Mouse (Mus musculus) heart, postnatal 0 days (tissue): ENCODE data around the gene Defb43.

ENCODE experiments used
- CTCF ChIP-seq: IDR thresholded peaks from 2 replicates; pipeline ENCODE4 v1.5.1; 2016; ENCODE audit warnings: antibody characterized with exemption, control low read depth, low read depth
- EP300 ChIP-seq: IDR thresholded peaks from 2 replicates; pipeline ENCODE4 v1.6.1; 2016; ENCODE audit warnings: antibody characterized with exemption, low read depth

DNA sequence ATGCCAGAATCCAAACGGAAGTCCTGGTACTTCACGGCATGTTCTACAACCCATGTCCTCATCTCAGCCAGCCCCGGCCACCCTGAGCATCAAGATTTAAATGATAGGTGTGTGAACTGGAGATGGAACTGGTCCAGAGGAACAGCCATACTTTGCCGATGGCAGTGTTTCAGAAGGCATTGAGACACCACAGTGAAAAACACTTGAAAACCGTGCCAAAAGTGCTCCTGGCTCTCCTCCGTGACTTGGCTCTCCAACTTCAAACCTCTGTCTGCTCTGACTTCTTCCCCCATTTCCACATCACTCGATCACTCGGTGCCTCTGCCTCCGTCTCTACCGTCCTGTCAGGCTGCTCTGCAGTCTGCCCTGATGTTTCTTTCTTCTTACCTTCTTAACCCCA is 48.8 kb downstream of the Defb43 start:
- TF ChIP-seq CTCF (no peak), EP300 (no peak)
